Mouse (Mus musculus) brain, embryonic 18.5 days (tissue): ENCODE measurements around the gene Hist1h3i.

Experiments used
- DNase-seq: peaks from one replicate; pipeline ENCODE4 v3.0.0-alpha.2; 2012; ENCODE audit warnings: low read depth, low spot score

Gene Hist1h3i

DNA sequence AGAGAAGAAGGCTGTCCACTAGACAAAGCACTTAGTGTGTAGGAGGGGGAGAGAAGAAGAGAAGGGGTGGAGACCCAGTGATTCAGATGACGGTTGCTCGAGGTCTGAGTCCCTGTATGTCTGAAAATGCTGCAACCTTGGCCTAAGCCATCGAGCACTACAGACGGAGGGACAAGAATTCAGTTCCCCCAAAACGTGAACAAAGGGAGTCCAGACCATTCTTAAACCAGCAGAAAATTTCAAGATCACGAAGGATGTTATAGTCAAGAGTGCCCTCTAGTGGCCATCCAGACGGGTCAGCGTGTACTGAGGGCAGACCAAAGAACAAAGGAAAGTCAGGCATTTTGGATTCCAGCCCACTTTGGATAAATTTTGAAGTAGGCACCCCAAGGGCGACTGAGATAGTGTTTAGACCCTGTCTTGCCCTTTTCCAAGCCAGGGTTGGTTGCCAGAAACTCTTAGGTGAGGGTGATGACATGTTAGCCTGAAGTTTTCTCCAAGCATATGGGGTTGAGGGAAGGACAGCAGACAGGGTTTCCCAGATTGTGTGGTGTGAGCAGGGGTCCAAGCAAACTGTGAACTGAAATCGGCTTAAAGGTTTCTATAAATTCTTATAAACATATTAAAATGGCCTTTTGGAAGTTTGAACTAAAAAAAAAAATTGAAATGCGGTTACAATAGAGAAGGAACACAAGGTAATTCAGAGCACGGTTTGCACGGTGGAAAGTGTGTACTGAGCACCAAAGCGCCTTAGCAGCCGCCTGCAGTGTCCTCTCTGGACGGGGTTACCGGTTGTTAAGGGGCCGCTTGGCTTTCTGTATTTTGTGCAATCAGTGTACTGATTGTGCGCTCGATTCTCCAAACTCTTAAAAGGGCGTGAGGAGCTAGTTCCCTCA lies 48.9 kb downstream of the Hist1h3i start:
- DNase-seq = no peak

DNA sequence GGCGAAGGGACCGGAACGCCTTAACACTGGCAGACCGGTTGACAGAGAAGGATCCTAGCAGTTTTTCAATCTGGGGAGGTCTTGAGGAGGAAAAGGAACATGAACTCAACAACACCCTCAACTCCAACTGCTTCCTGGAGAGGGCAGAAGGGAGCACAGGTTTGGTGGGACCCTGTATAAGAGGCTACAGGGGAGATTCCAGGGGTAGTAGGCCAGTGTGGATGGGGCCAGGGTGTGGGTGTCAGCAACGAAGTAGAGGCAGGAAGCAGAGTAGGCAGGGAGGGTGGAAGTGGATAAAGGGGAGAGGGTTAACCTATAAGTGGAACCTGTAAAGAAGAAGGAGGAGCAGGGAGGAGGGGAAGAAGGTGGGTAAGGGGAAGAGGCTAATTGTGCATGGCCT lies 49.7 kb downstream of the Hist1h3i start:
- DNase-seq = no peak
